Mouse (Mus musculus): ENCODE results near the gene Slc13a2.

DNA sequence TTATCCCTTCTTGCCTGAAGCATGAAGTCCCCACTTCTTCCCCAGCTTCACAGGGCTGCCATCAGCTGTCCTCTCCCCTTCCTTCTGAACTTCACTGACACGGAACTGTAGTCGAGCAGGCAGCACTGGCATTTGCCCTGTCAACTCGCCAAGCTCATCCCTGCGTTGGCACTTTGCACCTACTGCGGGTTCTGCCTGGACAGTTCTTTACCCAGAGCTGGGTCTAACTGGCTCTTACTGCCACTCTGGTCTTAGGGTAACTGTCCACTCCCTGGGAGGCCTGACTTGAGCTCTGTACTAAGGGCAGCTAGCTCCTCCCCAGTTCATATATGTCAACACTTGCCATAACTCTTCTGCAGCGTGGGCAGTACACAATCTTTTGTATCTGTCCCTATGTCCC, 5.2 kb downstream of the Slc13a2 start:
- no peak for TF ChIP-seq CTCF (IDR thresholded peaks at IDR 0.05; ENCODE audit: borderline replicate concordance, insufficient read depth, low read length)
- no peak for TF ChIP-seq POLR2A (IDR thresholded peaks at IDR 0.05; ENCODE audit: low read depth, low read length)

All from embryonic fibroblast, embryonic 13.5 days (primary cell).